Mouse (Mus musculus): ENCODE results near the gene Rnf220.

- TF ChIP-seq CTCF (IDR thresholded peaks at IDR 0.05; ENCODE audit: low read depth), result no peak
- TF ChIP-seq EP300 (IDR thresholded peaks at IDR 0.05; ENCODE audit: low read depth), result no peak
Observed at GRCm38 (mm10) chr4:117229590-117229989, 267.3 kb downstream of the Rnf220 start.
